Mouse (Mus musculus) hindbrain, embryonic 12.5 days (tissue): ENCODE measurements around the gene Snapc3. TPM values are rescaled to one million over a fixed set of nuclear protein-coding genes. Genes with fewer than 3 reads are reported as not detected.

Experiments
- ATAC-seq: fragments of 200-750 bp; cut with Nextera tagmentation; 2 replicates; pipeline ENCODE4 v1.8.0; 2017; ENCODE audit warnings: moderate TSS enrichment; ENCODE audit not compliant: low FRiP score
- H3K27ac ChIP-seq: fragments of 300-500 bp; sonication (generic); 2 replicates; pipeline ENCODE4 v1.5.1; 2016; ENCODE audit warnings: mild to moderate bottlenecking
- H3K27me3 ChIP-seq: fragments of 300-500 bp; sonication (generic); 2 replicates; pipeline ENCODE4 v1.6.1; 2016; ENCODE audit warnings: mild to moderate bottlenecking
- H3K36me3 ChIP-seq: fragments of 300-500 bp; sonication (generic); 2 replicates; pipeline ENCODE4 v1.6.1; 2016; ENCODE audit warnings: mild to moderate bottlenecking
- H3K4me1 ChIP-seq: fragments of 300-500 bp; sonication (generic); 2 replicates; pipeline ENCODE4 v1.6.1; 2016
- H3K4me2 ChIP-seq: fragments of 300-500 bp; sonication (generic); replicated peaks from 2 replicates; pipeline ENCODE4 v1.6.1; 2016; ENCODE audit warnings: mild to moderate bottlenecking
- H3K4me3 ChIP-seq: fragments of 300-500 bp; sonication (generic); 2 replicates; pipeline ENCODE4 v1.5.1; 2016; ENCODE audit warnings: mild to moderate bottlenecking
- H3K9ac ChIP-seq: fragments of 300-500 bp; sonication (generic); 2 replicates; pipeline ENCODE4 v1.6.1; 2016; ENCODE audit warnings: mild to moderate bottlenecking, moderate library complexity
- H3K9me3 ChIP-seq: fragments of 300-500 bp; sonication (generic); replicated peaks from 2 replicates; pipeline ENCODE4 v1.6.1; 2016; ENCODE audit warnings: mild to moderate bottlenecking
- WGBS: fragments of 180-500 bp; shearing (Covaris S2); methylation state at CpG from one replicate; pipeline ENCODE4 v1.1.7; 2016; 5-methylcytosine and 5-hydroxymethylcytosine counted together
- polyA plus RNA-seq: library from polyadenylated mRNA; unstranded; fragments of >200 nt; fragmentation: Nextera tagmentation; extraction: Ambion mirVana; gene quantifications from 2 replicates; pipeline ENCODE4 v1.2.1, GENCODE M21; 2016

Snapc3 gene
- polyA plus RNA-seq, 1 experiment from 2014 or later: 83.1 TPM

- Histone ChIP-seq H3K4me3 (no peak overlapping the region), H3K9ac (no peak overlapping the region), H3K27me3 (no peaks in the 10 kb centered on the region), H3K27ac (no peak overlapping the region), H3K9me3 (no peaks in the 10 kb centered on the region), H3K4me1 (no peaks in the 10 kb centered on the region), H3K36me3 (peaks cover 75% of the 10 kb centered on the region), H3K4me2 (no peak overlapping the region)
- ATAC-seq: no peak
- 95% methylated on average over 7 of the region's 7 CpGs for WGBS
Observed at GRCm38 (mm10) chr4:83427141-83427540, 9.6 kb downstream of the Snapc3 start.

- ATAC-seq: no peak
- H3K4me3 ChIP-seq: no peak overlapping the region
- H3K36me3 ChIP-seq: peaks cover 76% of the 10 kb centered on the region
Observed at GRCm38 (mm10) chr4:83427696-83428095, 10.2 kb downstream of the Snapc3 start.

GRCm38 (mm10) chr4:83428845-83429244 is 11.3 kb downstream of the Snapc3 start:
- no peak for ATAC-seq
- Histone ChIP-seq H3K36me3 (peaks cover 76% of the 10 kb centered on the region), H3K9ac (no peak overlapping the region), H3K9me3 (no peaks in the 10 kb centered on the region), H3K4me3 (no peak overlapping the region), H3K4me1 (no peaks in the 10 kb centered on the region), H3K27ac (no peak overlapping the region), H3K4me2 (no peak overlapping the region), H3K27me3 (no peaks in the 10 kb centered on the region)
- 90% methylated on average over 4 of the region's 4 CpGs for WGBS

More at GRCm38 (mm10) chr4:83427696-83428095, 10.2 kb downstream of the Snapc3 start:
- Histone ChIP-seq H3K9me3 (no peaks in the 10 kb centered on the region), H3K4me2 (no peak overlapping the region), H3K4me1 (no peaks in the 10 kb centered on the region), H3K27ac (no peak overlapping the region), H3K27me3 (no peaks in the 10 kb centered on the region), H3K9ac (no peak overlapping the region)
- WGBS: 97% methylated on average over 8 of the region's 8 CpGs

- 91% methylated on average over 7 of the region's 7 CpGs for WGBS
- ATAC-seq: no peak
- H3K9ac ChIP-seq: no peak overlapping the region
- H3K27me3 ChIP-seq: no peaks in the 10 kb centered on the region
- no peak overlapping the region for H3K27ac ChIP-seq
- H3K9me3 ChIP-seq: no peaks in the 10 kb centered on the region
- H3K4me2 ChIP-seq: no peak overlapping the region
- no peak overlapping the region for H3K4me3 ChIP-seq
- H3K4me1 ChIP-seq: no peaks in the 10 kb centered on the region
- H3K36me3 ChIP-seq: peaks cover 86% of the 10 kb centered on the region
Observed at GRCm38 (mm10) chr4:83431950-83432349, 14.4 kb downstream of the Snapc3 start.

GRCm38 (mm10) chr4:83432901-83433300 is 15.4 kb downstream of the Snapc3 start:
- Histone ChIP-seq H3K4me1 (no peaks in the 10 kb centered on the region), H3K9me3 (no peaks in the 10 kb centered on the region), H3K27me3 (no peaks in the 10 kb centered on the region), H3K9ac (no peak overlapping the region), H3K36me3 (peaks cover 83% of the 10 kb centered on the region), H3K4me3 (no peak overlapping the region), H3K4me2 (no peak overlapping the region), H3K27ac (no peak overlapping the region)
- 92% methylated on average over 6 of the region's 6 CpGs for WGBS
- no peak for ATAC-seq

GRCm38 (mm10) chr4:83436375-83436774 is 18.9 kb downstream of the Snapc3 start:
- Histone ChIP-seq H3K4me3 (no peak overlapping the region), H3K9ac (no peak overlapping the region), H3K4me2 (no peak overlapping the region), H3K4me1 (no peaks in the 10 kb centered on the region), H3K27me3 (no peaks in the 10 kb centered on the region), H3K36me3 (peaks cover 73% of the 10 kb centered on the region), H3K27ac (no peak overlapping the region), H3K9me3 (no peaks in the 10 kb centered on the region)
- whole genome bisulfite sequencing: 94% methylated on average over 8 of the region's 8 CpGs
- no peak for ATAC-seq

- no peak for ATAC-seq
Observed at GRCm38 (mm10) chr4:83438116-83438515, 20.6 kb downstream of the Snapc3 start.

GRCm38 (mm10) chr4:83439045-83439444 is 21.5 kb downstream of the Snapc3 start:
- Histone ChIP-seq H3K27me3 (no peaks in the 10 kb centered on the region), H3K9me3 (no peaks in the 10 kb centered on the region), H3K36me3 (peaks cover 62% of the 10 kb centered on the region), H3K9ac (no peak overlapping the region), H3K4me2 (no peak overlapping the region), H3K27ac (no peak overlapping the region), H3K4me3 (no peak overlapping the region), H3K4me1 (no peaks in the 10 kb centered on the region)
- WGBS: 49% methylated on average over 5 of the region's 5 CpGs
- no peak for ATAC-seq

More at GRCm38 (mm10) chr4:83438116-83438515, 20.6 kb downstream of the Snapc3 start:
- Histone ChIP-seq H3K36me3 (peaks cover 71% of the 10 kb centered on the region), H3K4me3 (no peak overlapping the region), H3K4me2 (no peak overlapping the region), H3K4me1 (no peaks in the 10 kb centered on the region), H3K9me3 (no peaks in the 10 kb centered on the region), H3K27me3 (no peaks in the 10 kb centered on the region), H3K27ac (no peak overlapping the region), H3K9ac (no peak overlapping the region)

- Histone ChIP-seq H3K9me3 (no peaks in the 10 kb centered on the region), H3K4me1 (no peaks in the 10 kb centered on the region), H3K27ac (no peak overlapping the region), H3K36me3 (peaks cover 43% of the 10 kb centered on the region), H3K9ac (no peak overlapping the region), H3K4me2 (no peak overlapping the region), H3K4me3 (no peak overlapping the region), H3K27me3 (no peaks in the 10 kb centered on the region)
- WGBS: 92% methylated on average over 4 of the region's 4 CpGs
- ATAC-seq: no peak
Observed at GRCm38 (mm10) chr4:83441050-83441449, 23.5 kb downstream of the Snapc3 start.

GRCm38 (mm10) chr4:83450785-83451184 is 33.3 kb downstream of the Snapc3 start:
- Histone ChIP-seq H3K4me1 (no peaks in the 10 kb centered on the region), H3K27me3 (no peaks in the 10 kb centered on the region), H3K9ac (no peak overlapping the region), H3K4me2 (no peak overlapping the region), H3K9me3 (no peaks in the 10 kb centered on the region), H3K36me3 (peaks cover 54% of the 10 kb centered on the region), H3K27ac (no peak overlapping the region), H3K4me3 (no peak overlapping the region)
- 92% methylated on average over 4 of the region's 4 CpGs for WGBS
- no peak for ATAC-seq

GRCm38 (mm10) chr4:83460106-83460505 is 42.6 kb downstream of the Snapc3 start:
- Histone ChIP-seq H3K36me3 (peaks cover 71% of the 10 kb centered on the region), H3K9ac (no peak overlapping the region), H3K4me3 (no peak overlapping the region), H3K27me3 (no peaks in the 10 kb centered on the region), H3K4me1 (no peaks in the 10 kb centered on the region), H3K27ac (no peak overlapping the region), H3K9me3 (no peaks in the 10 kb centered on the region), H3K4me2 (no peak overlapping the region)
- 93% methylated on average over 5 of the region's 5 CpGs for WGBS
- ATAC-seq: no peak

- ATAC-seq: no peak
- Histone ChIP-seq H3K9me3 (no peaks in the 10 kb centered on the region), H3K27me3 (no peaks in the 10 kb centered on the region), H3K4me2 (no peak overlapping the region), H3K36me3 (peaks cover 58% of the 10 kb centered on the region), H3K9ac (no peak overlapping the region), H3K27ac (no peak overlapping the region), H3K4me1 (no peaks in the 10 kb centered on the region), H3K4me3 (no peak overlapping the region)
- WGBS: 95% methylated on average over 7 of the region's 7 CpGs
Observed at GRCm38 (mm10) chr4:83464827-83465226, 47.3 kb downstream of the Snapc3 start.

- Histone ChIP-seq H3K9ac (no peak overlapping the region), H3K4me2 (no peak overlapping the region), H3K4me3 (no peak overlapping the region), H3K36me3 (peaks cover 72% of the 10 kb centered on the region), H3K9me3 (no peaks in the 10 kb centered on the region), H3K4me1 (no peaks in the 10 kb centered on the region), H3K27me3 (no peaks in the 10 kb centered on the region), H3K27ac (no peak overlapping the region)
- ATAC-seq: no peak
- WGBS: 86% methylated on average over 7 of the region's 7 CpGs
Observed at GRCm38 (mm10) chr4:83467615-83468014, 50.1 kb downstream of the Snapc3 start.
